Mouse (Mus musculus) kidney, adult 9 months (tissue): ENCODE measurements around the gene Ccdc191.

ENCODE experiments used
- DNase-seq: peaks from one replicate; pipeline ENCODE4 v3.0.0; 2022

Ccdc191 gene

GRCm38 (mm10) chr16:43999111-43999510 lies 109.5 kb downstream of the Ccdc191 start:
- no peak for DNase-seq

DNA sequence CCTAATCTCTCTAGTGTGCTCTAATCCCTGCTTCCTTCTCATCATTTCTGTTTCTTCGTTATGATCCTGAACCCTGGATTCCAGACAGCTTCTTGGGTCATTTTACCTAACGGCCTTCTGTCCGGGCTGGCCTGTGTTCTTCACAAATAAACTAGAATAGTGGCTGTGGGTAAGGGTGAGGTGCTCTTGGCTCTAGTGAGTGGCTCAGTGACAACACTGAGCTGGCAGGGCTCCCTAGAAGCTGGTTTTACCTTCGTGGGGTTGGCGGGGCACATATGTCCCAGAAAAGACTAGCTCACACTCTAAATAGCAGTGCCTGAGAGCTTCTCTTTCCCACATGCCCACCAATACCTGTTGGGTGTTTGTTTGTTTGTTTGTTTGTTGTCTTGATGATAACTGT lies 109.9 kb downstream of the Ccdc191 start:
- DNase-seq = no peak

DNA sequence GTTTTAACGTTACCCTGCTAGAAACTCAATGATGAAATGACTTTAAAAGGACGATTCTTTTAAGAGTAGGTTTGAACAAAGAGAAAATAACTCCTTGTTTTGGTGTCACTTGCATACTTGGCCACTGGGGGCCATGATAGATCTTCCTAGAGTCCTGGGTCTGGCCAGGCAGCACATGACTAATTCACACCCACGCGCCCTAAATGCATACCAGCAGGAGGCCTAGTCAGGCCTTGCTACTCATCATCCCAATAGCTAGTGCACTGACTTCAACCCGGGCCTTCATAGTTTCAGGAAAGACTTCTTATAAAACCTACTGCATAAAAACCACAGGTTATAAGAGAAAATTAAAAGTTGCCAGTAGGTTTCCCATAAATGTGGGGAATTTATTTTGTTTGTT lies 112.5 kb downstream of the Ccdc191 start:
- no peak for DNase-seq

GRCm38 (mm10) chr16:44011010-44011409 lies 121.4 kb downstream of the Ccdc191 start:
- no peak for DNase-seq
